Mouse (Mus musculus) small intestine, adult 2 months (tissue): ENCODE data around the gene Ppm1l. TPM values are rescaled to one million over a fixed set of nuclear protein-coding genes. Genes with fewer than 3 reads are reported as not detected.

ENCODE experiments used
- H3K27ac ChIP-seq: fragments of 200-500 bp; 2 replicates; pipeline ENCODE4 v1.5.1; 2012; ENCODE audit warnings: low read depth, low read length, control low read depth, inconsistent platforms; ENCODE audit not compliant: insufficient read depth
- H3K27me3 ChIP-seq: fragments of 200-500 bp; 2 replicates; pipeline ENCODE4 v1.6.1; 2012; ENCODE audit warnings: mild to moderate bottlenecking, moderate library complexity, low read length, inconsistent platforms; ENCODE audit not compliant: control insufficient read depth, insufficient read depth
- H3K36me3 ChIP-seq: fragments of 200-500 bp; 2 replicates; pipeline ENCODE4 v1.6.1; 2012; ENCODE audit warnings: mild to moderate bottlenecking, low read length, control low read depth, inconsistent platforms; ENCODE audit not compliant: control insufficient read depth, insufficient read depth
- H3K4me1 ChIP-seq: fragments of 200-500 bp; 2 replicates; pipeline ENCODE4 v1.6.1; 2012; ENCODE audit warnings: low read length, inconsistent platforms, mixed read lengths; ENCODE audit not compliant: control insufficient read depth, insufficient read depth, insufficient read length
- H3K4me3 ChIP-seq: fragments of 200-500 bp; 2 replicates; pipeline ENCODE4 v1.5.1; 2012; ENCODE audit warnings: low read depth, mild to moderate bottlenecking, control low read depth, inconsistent platforms, low read length, moderate library complexity
- CTCF ChIP-seq: fragments of 200-500 bp; IDR thresholded peaks from 2 replicates; pipeline ENCODE4 v1.5.1; 2012; ENCODE audit warnings: low read depth, mild to moderate bottlenecking, control low read depth, inconsistent platforms, low read length, moderate library complexity, mixed read lengths; ENCODE audit not compliant: insufficient replicate concordance, insufficient read length; ENCODE audit errors: extremely low read depth
- POLR2A ChIP-seq: fragments of 200-500 bp; IDR thresholded peaks from 2 replicates; pipeline ENCODE4 v1.6.1; 2012; ENCODE audit warnings: low read depth, mild to moderate bottlenecking, control low read depth, inconsistent platforms, low read length, moderate library complexity
- WGBS: fragments of 180-500 bp; shearing (Covaris S2); methylation state at CpG from one replicate; pipeline ENCODE4 v1.1.7; 2018; 5-methylcytosine and 5-hydroxymethylcytosine counted together
- polyA plus RNA-seq: library from polyadenylated mRNA; depleted of rRNA; stranded (reverse); fragments of >200 nt; gene quantifications from 2 replicates; pipeline ENCODE4 v1.2.3, GENCODE M21; 2012

The Ppm1l gene
- polyA plus RNA-seq, 1 experiment = 1.1 TPM

DNA sequence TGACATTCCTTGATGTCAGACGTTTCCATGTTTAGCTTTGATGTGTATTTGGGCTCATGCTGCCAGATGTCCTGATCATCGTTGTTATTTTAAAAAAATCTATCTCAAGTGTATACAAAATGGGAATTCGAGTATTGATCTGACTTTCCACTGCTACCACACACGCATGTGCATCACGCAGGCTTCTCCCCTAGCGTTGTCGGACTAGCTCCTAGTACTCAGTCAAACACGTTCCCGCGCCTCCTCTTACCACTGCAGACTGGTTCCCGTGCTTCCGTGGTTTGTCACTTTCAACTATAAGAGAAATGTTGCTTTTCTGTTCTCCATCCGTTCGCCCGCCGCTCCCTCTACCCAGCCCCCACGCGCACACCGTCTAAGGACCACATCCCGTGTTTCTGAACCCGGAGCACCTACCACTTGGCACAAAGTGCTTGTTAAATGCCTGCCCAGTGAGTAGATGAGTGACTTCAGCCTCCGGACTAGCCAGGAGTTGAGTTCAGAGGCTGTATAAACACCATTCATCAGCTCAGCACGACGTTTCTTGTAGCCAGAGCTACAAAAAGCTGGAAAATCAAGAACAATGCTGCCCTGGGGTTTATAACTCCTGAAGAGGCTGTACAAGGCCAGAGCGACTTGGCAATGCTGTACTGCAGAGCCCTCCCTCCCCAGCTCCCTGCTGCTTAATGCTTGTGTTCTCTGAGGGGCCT is 219.4 kb downstream of the Ppm1l start:
- no peak for TF ChIP-seq CTCF
- TF ChIP-seq POLR2A = no peak
- Histone ChIP-seq H3K4me3 (no peak overlapping the region), H3K27ac (0 out of 2 replicates have a peak overlapping the region, but pooled peaks have one; percentile 1), H3K27me3 (no peaks in the 10 kb centered on the region), H3K4me1 (no peaks in the 10 kb centered on the region), H3K36me3 (no peaks in the 10 kb centered on the region)
- WGBS = 72% methylated on average over 25 of the region's 25 CpGs

DNA sequence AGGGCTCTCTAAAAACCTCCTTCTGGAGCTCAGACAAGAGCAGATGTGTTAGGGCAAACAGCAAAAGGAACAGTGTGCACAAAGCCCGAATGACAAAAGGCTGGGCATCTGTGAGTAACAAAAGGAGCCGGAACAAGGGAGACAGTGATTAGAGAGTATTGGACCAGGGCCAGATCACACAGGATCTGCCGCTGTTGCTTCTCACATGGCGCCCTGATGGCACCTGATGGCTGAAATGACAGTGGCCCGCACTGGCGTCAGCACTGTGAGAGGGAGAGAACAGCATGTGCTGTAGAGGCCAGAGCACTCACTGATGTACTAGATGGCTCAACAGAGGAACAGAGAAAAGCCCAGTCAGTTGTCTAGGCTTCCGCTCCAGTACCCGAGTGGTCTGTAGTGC is 226.3 kb downstream of the Ppm1l start:
- H3K4me3 ChIP-seq = no peak overlapping the region
- H3K27ac ChIP-seq = no peak overlapping the region
- TF ChIP-seq POLR2A (no peak), CTCF (no peak)
- H3K4me1 ChIP-seq = no peaks in the 10 kb centered on the region
- H3K36me3 ChIP-seq = no peaks in the 10 kb centered on the region
- no peaks in the 10 kb centered on the region for H3K27me3 ChIP-seq
- 66% methylated on average over 8 of the region's 8 CpGs for WGBS

DNA sequence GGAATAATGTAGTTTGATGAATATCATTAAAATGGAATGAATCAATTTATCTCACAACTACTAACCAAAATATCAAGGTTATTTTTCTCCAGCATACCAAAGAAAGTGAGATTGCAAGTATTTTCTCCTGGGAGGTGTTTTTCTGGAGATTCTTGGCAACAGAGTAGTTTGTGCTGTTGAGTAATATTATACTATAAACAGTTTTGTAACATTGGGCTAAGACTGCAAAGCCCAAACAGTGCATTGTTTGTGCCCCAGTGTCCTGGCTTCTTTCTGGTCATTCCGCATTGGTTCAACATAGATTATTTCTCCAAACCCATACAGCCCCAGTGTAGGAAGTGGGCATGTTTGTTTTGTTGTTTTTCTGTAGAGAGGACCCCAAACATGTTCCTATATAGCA is 227.1 kb downstream of the Ppm1l start:
- Histone ChIP-seq H3K4me1 (no peaks in the 10 kb centered on the region), H3K27ac (no peak overlapping the region), H3K36me3 (no peaks in the 10 kb centered on the region), H3K27me3 (no peaks in the 10 kb centered on the region), H3K4me3 (no peak overlapping the region)
- 80% methylated on average over 1 of the region's 1 CpGs for WGBS
- no peak for TF ChIP-seq POLR2A
- no peak for TF ChIP-seq CTCF

DNA sequence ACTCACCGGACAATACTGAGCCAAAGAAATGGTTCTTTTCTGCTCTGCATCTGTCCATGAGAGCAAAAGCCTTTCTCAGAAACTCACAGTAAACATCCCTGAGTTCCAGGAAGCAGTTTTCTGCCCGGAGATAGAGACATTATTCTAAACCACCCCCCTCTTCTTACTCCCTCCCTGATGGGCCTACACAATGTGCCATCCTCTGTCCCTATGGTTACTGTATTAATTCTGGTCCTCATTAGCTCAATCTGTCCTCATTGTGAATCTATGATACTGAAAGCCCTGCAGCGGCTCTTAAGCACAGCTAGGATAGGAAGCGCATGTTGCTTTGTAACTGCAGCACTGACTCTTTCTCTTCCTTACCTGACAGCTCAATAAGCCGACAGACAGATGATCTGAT is 228.4 kb downstream of the Ppm1l start:
- no peak overlapping the region for H3K27ac ChIP-seq
- 69% methylated on average over 5 of the region's 5 CpGs for WGBS
- H3K36me3 ChIP-seq = no peaks in the 10 kb centered on the region
- no peaks in the 10 kb centered on the region for H3K4me1 ChIP-seq
- TF ChIP-seq CTCF (no peak), POLR2A (no peak)
- H3K4me3 ChIP-seq = no peak overlapping the region
- no peaks in the 10 kb centered on the region for H3K27me3 ChIP-seq

DNA sequence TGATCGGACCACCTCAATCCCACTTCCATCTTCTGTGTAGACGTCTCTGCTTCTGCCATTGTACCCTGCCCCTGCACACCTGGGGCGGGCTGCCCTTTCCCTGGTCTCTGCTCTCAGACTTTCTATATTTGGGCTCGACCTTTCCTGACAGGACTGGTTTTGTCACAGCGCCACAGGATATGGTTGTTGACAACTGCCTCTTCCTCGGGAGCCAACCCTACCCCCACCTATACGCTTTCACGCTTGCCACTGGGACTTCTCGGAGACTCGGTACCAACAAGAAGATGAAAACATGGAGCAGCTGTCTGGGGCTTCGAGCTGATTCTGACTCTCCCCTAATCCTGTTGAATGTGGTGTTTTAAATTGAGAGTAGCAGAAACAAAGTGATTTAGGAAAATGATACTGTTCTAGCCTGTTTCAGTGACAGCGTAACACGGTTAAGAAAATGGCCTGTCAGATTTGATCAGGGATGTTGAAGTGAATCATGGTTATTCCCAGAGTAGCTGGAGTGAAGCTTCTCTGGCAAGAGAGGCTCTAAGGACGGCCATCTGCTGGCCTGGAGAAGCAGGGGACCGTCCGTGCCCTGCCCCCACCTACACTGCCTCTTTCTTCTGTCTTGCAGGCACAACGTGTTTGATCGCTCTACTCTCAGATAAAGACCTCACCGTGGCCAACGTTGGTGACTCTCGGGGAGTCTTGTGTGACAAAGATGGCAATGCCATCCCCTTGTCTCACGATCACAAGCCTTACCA is 232.2 kb downstream of the Ppm1l start:
- Histone ChIP-seq H3K27ac (no peak overlapping the region), H3K4me3 (no peak overlapping the region), H3K27me3 (no peaks in the 10 kb centered on the region), H3K36me3 (no peaks in the 10 kb centered on the region), H3K4me1 (no peaks in the 10 kb centered on the region)
- WGBS = 80% methylated on average over 22 of the region's 22 CpGs
- TF ChIP-seq POLR2A (no peak), CTCF (no peak)

DNA sequence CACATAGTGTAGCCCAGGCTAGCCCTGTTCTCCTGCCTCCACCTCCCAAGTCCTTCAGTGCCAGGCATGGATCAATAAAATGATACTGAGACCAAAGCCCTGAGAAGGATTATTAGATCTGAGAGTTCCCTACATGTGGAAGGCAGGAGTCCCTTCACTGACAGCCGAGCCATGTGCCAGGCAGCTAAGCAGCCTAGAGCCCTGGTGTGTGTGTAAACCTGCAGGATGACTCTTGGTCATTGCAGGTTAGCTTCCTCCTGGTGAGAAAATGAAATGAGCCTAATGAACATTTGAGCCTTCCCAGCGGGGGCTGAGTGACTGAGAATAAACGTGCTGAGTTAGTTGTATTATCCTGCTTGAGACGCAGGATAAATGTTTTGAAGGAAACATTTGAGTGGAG is 232.9 kb downstream of the Ppm1l start:
- WGBS = 79% methylated on average over 4 of the region's 4 CpGs
- TF ChIP-seq POLR2A = no peak
- TF ChIP-seq CTCF = no peak
- no peak overlapping the region for H3K4me3 ChIP-seq
- no peaks in the 10 kb centered on the region for H3K36me3 ChIP-seq
- no peaks in the 10 kb centered on the region for H3K4me1 ChIP-seq
- no peaks in the 10 kb centered on the region for H3K27me3 ChIP-seq
- H3K27ac ChIP-seq = no peak overlapping the region

DNA sequence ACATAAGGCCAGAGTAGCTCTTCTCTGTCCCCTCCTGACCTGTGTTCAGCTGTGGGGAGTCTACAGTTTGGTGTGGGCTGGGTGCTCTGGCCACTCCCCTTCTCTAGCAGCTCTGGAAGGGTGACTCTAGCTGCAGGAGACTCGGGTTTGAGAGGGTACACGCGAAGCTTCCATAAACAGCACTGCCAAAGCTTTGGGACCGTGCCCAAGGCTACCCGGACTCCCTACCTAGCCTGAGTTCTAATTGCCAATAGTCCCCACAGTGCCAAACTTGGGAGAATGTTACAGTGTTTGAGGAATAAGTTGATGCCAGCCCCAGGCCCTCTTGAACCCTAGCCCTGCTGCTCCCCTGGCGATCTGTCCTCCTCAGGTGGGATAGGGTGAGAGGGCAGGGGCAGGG is 238.8 kb downstream of the Ppm1l start:
- 71% methylated on average over 6 of the region's 6 CpGs for WGBS
- Histone ChIP-seq H3K4me1 (no peaks in the 10 kb centered on the region), H3K27ac (no peak overlapping the region), H3K27me3 (no peaks in the 10 kb centered on the region), H3K36me3 (no peaks in the 10 kb centered on the region), H3K4me3 (no peak overlapping the region)
- TF ChIP-seq CTCF (no peak), POLR2A (no peak)
